Mouse (Mus musculus): ENCODE measurements around the gene Stx4a. TPM values are rescaled to one million over a fixed set of nuclear protein-coding genes. Genes with fewer than 3 reads are reported as not detected.

Gene Stx4a
- 100 to 1,000 TPM; 147 to 189 TPM for polyA plus RNA-seq (2017; shearing (Covaris generic))

GRCm38 (mm10) chr7:127824176-127824871 is at the start of gene Stx4a, which contains the start of gene Stx1b:
Gene Stx4a (plus strand): TSS chr7:127824294.
Gene Stx1b (minus strand): TSS chr7:127824549.

DNA sequence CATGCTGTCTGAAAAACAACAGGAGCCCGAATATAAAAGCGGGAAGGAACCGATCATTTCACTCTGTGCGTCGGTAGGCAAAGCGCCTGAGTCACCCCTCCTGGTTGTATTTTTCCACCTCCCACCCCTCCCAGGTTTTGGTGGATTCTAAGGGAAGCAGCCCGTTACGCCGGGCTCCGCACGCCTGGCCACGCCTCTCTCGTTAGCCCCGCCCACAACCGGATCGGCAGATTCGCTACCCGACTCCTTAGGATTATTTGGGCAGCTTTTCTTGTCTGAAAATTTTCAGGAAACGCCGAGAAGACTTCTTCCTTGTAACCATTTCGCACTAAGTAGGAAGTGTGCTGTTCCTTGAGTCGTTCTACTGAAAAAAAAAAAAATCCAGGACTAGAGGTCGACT is 47.7 kb upstream of the Stx4a start, which contains the start of gene Setd1a:
TSS of gene Setd1a (plus strand) at position 245 of the 400 bp plus-strand sequence.

DNA sequence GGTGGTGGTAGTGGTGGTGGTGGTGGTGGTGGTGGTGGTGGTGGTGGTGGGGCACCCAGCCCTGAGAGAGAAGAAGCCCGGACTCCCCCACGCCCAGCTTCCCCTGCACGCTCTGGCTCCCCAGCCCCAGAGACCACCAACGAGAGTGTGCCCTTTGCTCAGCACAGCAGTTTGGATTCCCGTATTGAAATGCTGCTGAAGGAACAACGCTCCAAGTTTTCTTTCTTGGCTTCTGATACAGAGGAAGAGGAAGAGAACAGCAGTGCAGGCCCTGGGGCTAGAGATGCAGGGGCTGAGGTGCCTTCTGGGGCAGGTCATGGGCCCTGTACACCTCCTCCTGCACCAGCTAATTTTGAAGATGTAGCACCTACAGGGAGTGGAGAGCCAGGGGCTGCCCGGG is 38.8 kb upstream of the Stx4a start, which contains the start of gene Gm49388:
TSS of gene Gm49388 (plus strand) at position 301 of the 400 bp plus-strand sequence.

GRCm38 (mm10) chr7:127800435-127801009 is 23.6 kb upstream of the Stx4a start, which contains the start of gene Hsd3b7:
Gene Hsd3b7 (plus strand): TSS chr7:127800604.

DNA sequence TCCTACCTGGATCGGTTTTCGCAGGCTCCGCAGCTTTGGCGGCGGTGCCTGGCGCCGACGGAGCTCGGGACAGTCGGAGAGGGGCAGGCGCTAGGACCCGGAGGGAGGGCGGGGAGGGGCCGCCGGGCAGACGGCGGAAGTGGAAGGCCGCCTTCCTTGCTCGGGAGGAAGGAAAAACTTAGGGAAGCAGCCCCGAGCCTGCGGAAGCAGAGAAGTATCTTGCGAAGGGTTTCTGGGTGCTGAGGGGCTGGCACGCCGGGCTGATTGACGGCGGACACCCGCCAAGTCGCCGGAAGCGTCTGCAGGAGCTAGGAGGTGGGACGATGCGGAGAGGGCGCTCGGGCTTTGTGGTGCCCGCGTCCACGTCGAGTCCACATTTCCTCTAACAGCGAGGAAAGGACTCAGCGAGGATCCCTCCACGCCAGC is 52.0 kb downstream of the Stx4a start, which contains the start of gene Zfp646:
TSS of gene Zfp646 (plus strand) at position 181 of the 426 bp plus-strand sequence.

DNA sequence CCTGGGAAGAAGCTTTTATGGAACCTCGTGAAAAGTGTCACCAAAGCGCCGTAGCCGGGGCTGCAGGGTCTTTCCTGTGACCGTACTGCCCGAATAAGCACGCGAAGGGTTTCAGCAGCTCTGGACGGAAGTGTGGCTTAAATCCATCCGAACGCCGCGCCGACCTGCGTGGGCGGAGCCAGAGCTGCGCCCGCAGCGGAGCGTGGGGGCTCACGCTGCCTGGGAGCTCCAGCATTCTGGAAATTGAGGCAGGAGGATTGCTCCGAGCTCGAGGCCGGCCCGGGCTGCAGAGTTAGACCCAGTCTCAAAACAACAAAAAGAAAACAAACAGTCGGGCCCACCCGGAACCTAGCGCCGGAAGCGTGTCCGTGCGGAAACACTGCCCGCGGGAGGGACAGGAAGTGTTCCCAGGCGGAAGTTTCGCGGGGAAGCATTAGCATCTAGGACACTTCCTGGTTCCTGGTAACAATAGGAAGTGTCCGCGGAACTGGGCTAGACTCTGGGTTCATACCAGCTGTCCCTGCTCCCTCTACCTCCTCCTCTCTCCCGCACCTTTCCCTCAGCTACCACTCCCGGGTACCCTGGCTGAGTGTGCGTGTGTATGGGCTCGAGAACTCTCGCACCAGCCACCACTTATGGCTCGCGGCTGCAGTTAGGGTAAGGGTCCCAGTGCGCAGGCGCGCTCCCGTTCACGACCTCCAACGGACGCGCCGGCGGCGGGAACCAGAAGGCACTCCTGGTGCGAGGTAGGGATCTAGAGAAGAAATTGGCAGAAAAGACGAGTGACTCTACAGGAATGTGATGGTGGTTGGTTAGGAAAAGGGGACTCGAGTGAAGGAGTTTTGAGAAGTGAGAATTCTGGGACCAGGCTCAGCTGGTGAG is 52.6 kb downstream of the Stx4a start, which contains the start of gene Zfp668:
TSS of gene Zfp668 (minus strand) at position 362 of the 882 bp plus-strand sequence.

DNA sequence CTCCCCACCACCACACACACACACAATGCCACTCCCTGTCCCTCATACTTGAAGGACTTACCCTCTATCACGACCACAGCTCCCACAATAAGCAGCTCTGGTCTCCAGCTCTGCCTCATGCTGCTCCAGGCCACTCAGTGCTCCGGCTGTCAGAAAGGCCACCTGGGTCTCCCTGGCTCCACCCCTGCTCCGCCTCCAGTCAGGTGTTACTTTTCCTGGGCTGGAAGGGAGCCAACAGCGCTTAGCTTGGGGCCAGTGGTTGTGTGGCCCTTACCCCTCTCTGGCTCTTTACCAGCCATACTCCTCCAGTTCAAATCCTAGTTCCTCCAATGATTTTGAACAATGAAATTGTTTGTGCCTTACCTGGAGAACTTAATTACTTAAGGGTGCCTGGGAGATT is 66.7 kb downstream of the Stx4a start, which contains the start of gene Prss53:
TSS of gene Prss53 (minus strand) at position 173 of the 400 bp plus-strand sequence.

GRCm38 (mm10) chr7:127895442-127895841 is 71.3 kb downstream of the Stx4a start, which contains the start of the genes Gm21974 and Vkorc1:
Gene Gm21974 (minus strand): TSS chr7:127895454.
Gene Vkorc1 (minus strand): TSS chr7:127895617.

Other genes starting within 250 kb of the Stx4a start
- gene Ccdc189, start 235.7 kb upstream of the Stx4a start, polyA plus RNA-seq (2017; shearing (Covaris generic)) = 1 to 10 TPM in 1 of 2 experiments, under 1 TPM in 1; 0.82 to 1.1 TPM
- 100 to 1,000 TPM; 107 to 163 TPM for gene Rnf40, start 235.5 kb upstream of the Stx4a start, polyA plus RNA-seq (2017; shearing (Covaris generic))
- gene Zfp629, start 208.5 kb upstream of the Stx4a start, polyA plus RNA-seq (2017; shearing (Covaris generic)) = under 1 TPM in 1 of 2 experiments, not detected in 1; 0.24 TPM
- 10 to 100 TPM; 79.5 to 92.8 TPM for gene Bcl7c, start 115.4 kb upstream of the Stx4a start, polyA plus RNA-seq (2017; shearing (Covaris generic))
- under 1 TPM in 1 of 2 experiments, not detected in 1; 0.19 TPM for gene Ctf1, start 111.6 kb upstream of the Stx4a start, polyA plus RNA-seq (2017; shearing (Covaris generic))
- under 1 TPM in 1 of 2 experiments, not detected in 1; 0.21 TPM for gene Ctf2, start 92.1 kb upstream of the Stx4a start, polyA plus RNA-seq (2017; shearing (Covaris generic))
- 1 to 10 TPM in 1 of 2 experiments, under 1 TPM in 1; 0.80 to 1.0 TPM for gene Fbxl19, start 79.8 kb upstream of the Stx4a start, polyA plus RNA-seq (2017; shearing (Covaris generic))
- gene Orai3, start 54.5 kb upstream of the Stx4a start, polyA plus RNA-seq (2017; shearing (Covaris generic)) = 10 to 100 TPM; 20.0 to 30.8 TPM
- 1 to 10 TPM; 3.8 to 6.5 TPM for gene Setd1a, start 47.6 kb upstream of the Stx4a start, polyA plus RNA-seq (2017; shearing (Covaris generic))
- gene Gm49388, start 38.7 kb upstream of the Stx4a start, polyA plus RNA-seq (2017; shearing (Covaris generic)) = not detected
- gene Hsd3b7, start 23.7 kb upstream of the Stx4a start, polyA plus RNA-seq (2017; shearing (Covaris generic)) = 1 to 10 TPM; 1.6 to 6.7 TPM
- gene Stx1b, start 255 bp downstream of the Stx4a start, polyA plus RNA-seq (2017; shearing (Covaris generic)) = under 1 TPM; 0.51 to 0.56 TPM
- gene Zfp646, start 51.9 kb downstream of the Stx4a start, polyA plus RNA-seq (2017; shearing (Covaris generic)) = 10 to 100 TPM; 43.6 to 44.7 TPM
- gene Zfp668, start 52.5 kb downstream of the Stx4a start, polyA plus RNA-seq (2017; shearing (Covaris generic)) = 10 to 100 TPM; 13.1 to 20.9 TPM
- 1 to 10 TPM; 1.1 to 2.5 TPM for gene Prss53, start 66.7 kb downstream of the Stx4a start, polyA plus RNA-seq (2017; shearing (Covaris generic))
- gene Gm21974, start 71.2 kb downstream of the Stx4a start, polyA plus RNA-seq (2017; shearing (Covaris generic)) = not detected
- gene Vkorc1, start 71.3 kb downstream of the Stx4a start, polyA plus RNA-seq (2017; shearing (Covaris generic)) = 10 to 100 TPM; 43.9 to 54.4 TPM
- gene Bckdk, start 79.8 kb downstream of the Stx4a start, polyA plus RNA-seq (2017; shearing (Covaris generic)) = 10 to 100 TPM; 50.0 to 58.9 TPM
- gene Kat8, start 88.2 kb downstream of the Stx4a start, polyA plus RNA-seq (2017; shearing (Covaris generic)) = 10 to 100 TPM; 37.9 to 46.2 TPM
- gene Prss8, start 105.8 kb downstream of the Stx4a start, polyA plus RNA-seq (2017; shearing (Covaris generic)) = 1 to 10 TPM in 1 of 2 experiments, under 1 TPM in 1; 0.76 to 1.9 TPM
- gene Prss36, start 122.4 kb downstream of the Stx4a start, polyA plus RNA-seq (2017; shearing (Covaris generic)) = 1 to 10 TPM; 2.9 to 3.4 TPM
- gene Fus, start 143.2 kb downstream of the Stx4a start, polyA plus RNA-seq (2017; shearing (Covaris generic)) = 100 to 1,000 TPM; 120 to 128 TPM
- gene Pycard, start 169.6 kb downstream of the Stx4a start, polyA plus RNA-seq (2017; shearing (Covaris generic)) = 100 to 1,000 TPM; 256 to 301 TPM
- gene Trim72, start 179.7 kb downstream of the Stx4a start, polyA plus RNA-seq (2017; shearing (Covaris generic)) = not detected
- gene Itgam, start 238.3 kb downstream of the Stx4a start, polyA plus RNA-seq (2017; shearing (Covaris generic)) = under 1 TPM; 0.22 to 0.40 TPM
- 1 to 10 TPM in 1 of 2 experiments, under 1 TPM in 1; 0.37 to 1.4 TPM for gene Gm49368, start 238.4 kb downstream of the Stx4a start, polyA plus RNA-seq (2017; shearing (Covaris generic))

All from inflammation-experienced regulatory T-cells (primary cell).